14 mouse cellular contexts compared by ENCODE assay signal in genomic region chr15:31422649-31423369, GRCm38 (mm10). TPM values are rescaled to one million over a fixed set of nuclear protein-coding genes. Genes with fewer than 3 reads are reported as not detected.
DNase-seq lines count a peak whose midpoint lies in the region; ATAC-seq lines count a peak whose summit lies in the region.
"Had no signal": no experiment of that assay in that cellular context is flagged by ENCODE, and none has a peak within 500 bp of the region (broad histone marks: within the 10 kb centered on the region; RNA-seq: fewer than 3 reads in every experiment).

No protein-coding gene starts in this region.

- no peak overlapping the region for H3K9ac ChIP-seq in heart, embryonic 11.5 days (ENCODE audit: low read depth, low read length)
- H3K9ac ChIP-seq: embryonic facial prominence, embryonic 12.5 days; hindbrain, embryonic 13.5 days; liver, embryonic 13.5 days had no signal

- no peaks in the 10 kb centered on the region for H3K36me3 ChIP-seq in heart, embryonic 11.5 days (ENCODE audit: control insufficient read depth, insufficient read depth, low read length)
- no peaks in the 10 kb centered on the region for H3K36me3 ChIP-seq in forebrain, embryonic 10.5 days (replicated peaks)
- H3K36me3 ChIP-seq: embryonic facial prominence, embryonic 12.5 days; G1E; hindbrain, embryonic 13.5 days; liver, embryonic 13.5 days had no signal

- intact Hi-C loops in heart, postnatal 36 days (cut with DNase I) = no loop called here

- peak overlapping the region; percentile 80 for H3K27ac ChIP-seq in heart, embryonic 11.5 days (ENCODE audit: low read depth, low read length)
- no peak overlapping the region for H3K27ac ChIP-seq in forebrain, embryonic 10.5 days
- H3K27ac ChIP-seq: embryonic facial prominence, embryonic 12.5 days; hindbrain, embryonic 13.5 days; liver, embryonic 13.5 days had no signal

- H3K9me3 ChIP-seq in heart, embryonic 11.5 days (replicated peaks; ENCODE audit: control insufficient read depth, low read length) = no peaks in the 10 kb centered on the region
- no peaks in the 10 kb centered on the region for H3K9me3 ChIP-seq in forebrain, embryonic 10.5 days
- H3K9me3 ChIP-seq: embryonic facial prominence, embryonic 12.5 days; G1E; hindbrain, embryonic 13.5 days; liver, embryonic 13.5 days had no signal

- no peaks in the 10 kb centered on the region for H3K27me3 ChIP-seq in heart, embryonic 11.5 days (ENCODE audit: control insufficient read depth, insufficient read depth, low read length)
- H3K27me3 ChIP-seq in forebrain, embryonic 10.5 days (ENCODE audit: poor library complexity, severe bottlenecking) = no peaks in the 10 kb centered on the region; the same call in 1 of the 2 replicates
- H3K27me3 ChIP-seq: embryonic facial prominence, embryonic 12.5 days; hindbrain, embryonic 13.5 days; liver, embryonic 13.5 days had no signal

- peaks cover 9% of the 10 kb centered on the region; the same call in 1 of the 2 replicates for H3K4me1 ChIP-seq in heart, embryonic 11.5 days (ENCODE audit: control insufficient read depth, insufficient read depth, low read length)
- H3K4me1 ChIP-seq in forebrain, embryonic 10.5 days = peaks cover 10% of the 10 kb centered on the region
- H3K4me1 ChIP-seq: embryonic facial prominence, embryonic 12.5 days had no signal

- H3K4me2 ChIP-seq in heart, embryonic 11.5 days = peak overlapping the region; percentile 47
- H3K4me2 ChIP-seq: embryonic facial prominence, embryonic 12.5 days; hindbrain, embryonic 13.5 days; liver, embryonic 13.5 days had no signal

- WGBS in heart, embryonic 11.5 days (ENCODE audit: insufficient replicate concordance) = 19% methylated on average over 7 of the region's 7 CpGs
- 74% methylated on average over 7 of the region's 7 CpGs for WGBS in forebrain, embryonic 10.5 days

- no peak for DNase-seq in heart, postnatal 36 days
- DNase-seq in right cerebral cortex, adult 2 months (ENCODE audit: low spot score in 2 of 2) = peak; percentile 41 to 60
- no peak for DNase-seq in right cerebral cortex, postnatal 14 days
- DNase-seq in lung, postnatal 10 days = peak; percentile 23
- no peak for DNase-seq in forebrain, embryonic 10.5 days (ENCODE audit: extremely low spot score, low spot score)
- no peak for DNase-seq in embryo, embryonic 10.5 days (ENCODE audit: low spot score)
- DNase-seq: cerebellum, postnatal 10 days; gastrocnemius, postnatal 10 days; liver, embryonic 13.5 days; right cerebral cortex, postnatal 4 days had no signal

- H3K4me3 ChIP-seq in heart, embryonic 11.5 days (ENCODE audit: low read depth, low read length) = no peak overlapping the region
- H3K4me3 ChIP-seq in forebrain, embryonic 10.5 days = no peak overlapping the region
- H3K4me3 ChIP-seq: embryonic facial prominence, embryonic 12.5 days; hindbrain, embryonic 13.5 days; liver, embryonic 13.5 days had no signal

- peak; percentile 62; the same call in 1 of the 2 replicates for ATAC-seq in heart, embryonic 11.5 days (replicated peaks; ENCODE audit: insufficient number of reproducible peaks, low FRiP score, low TSS enrichment)

RNA-seq across cellular contexts. Expression of gene Ropn1l, which starts 30.7 kb away (rescaled TPM):
- polyA plus RNA-seq in heart, embryonic 11.5 days (2014; fragmentation: Nextera tagmentation; extraction: Ambion mirVana) = 3.3 TPM in 2 replicates
- total RNA-seq in heart, postnatal 36 days (2021) = not detected
- polyA plus RNA-seq in forebrain, embryonic 10.5 days (2016; fragmentation: Nextera tagmentation; extraction: Ambion mirVana) = 3.3 and 4.3 TPM in 2 replicates

RNA-seq across cellular contexts. Expression of gene Ankrd33b, which starts 55.3 kb away (rescaled TPM):
- 2.1 and 2.2 TPM in 2 replicates for polyA plus RNA-seq in heart, embryonic 11.5 days (2014; fragmentation: Nextera tagmentation; extraction: Ambion mirVana)
- 10 to 100 TPM; 22.9 to 32.0 TPM for total RNA-seq in heart, postnatal 36 days (2021)
- polyA plus RNA-seq in forebrain, embryonic 10.5 days (2016; fragmentation: Nextera tagmentation; extraction: Ambion mirVana) = 0.30 and 0.50 TPM in 2 replicates
- polyA plus RNA-seq: G1E had no signal

Comparison
In these comparisons a context has a peak if more than half of its experiments do, and no peak if none do; other contexts are left out.
1. DNase-seq: peak in right cerebral cortex, adult 2 months (2 of 2) and lung, postnatal 10 days (single experiment); none in heart, postnatal 36 days (0 of 2), right cerebral cortex, postnatal 14 days (single experiment), forebrain, embryonic 10.5 days (single experiment) and embryo, embryonic 10.5 days (single experiment).